Mouse (Mus musculus): ENCODE data around the gene Rps6ka4. TPM values are rescaled to one million over a fixed set of nuclear protein-coding genes. Genes with fewer than 3 reads are reported as not detected.

Gene Rps6ka4
- polyA plus RNA-seq (2015; fragmentation: Nextera tagmentation; extraction: Ambion mirVana): 26.7 and 27.4 TPM in 2 replicates

DNA sequence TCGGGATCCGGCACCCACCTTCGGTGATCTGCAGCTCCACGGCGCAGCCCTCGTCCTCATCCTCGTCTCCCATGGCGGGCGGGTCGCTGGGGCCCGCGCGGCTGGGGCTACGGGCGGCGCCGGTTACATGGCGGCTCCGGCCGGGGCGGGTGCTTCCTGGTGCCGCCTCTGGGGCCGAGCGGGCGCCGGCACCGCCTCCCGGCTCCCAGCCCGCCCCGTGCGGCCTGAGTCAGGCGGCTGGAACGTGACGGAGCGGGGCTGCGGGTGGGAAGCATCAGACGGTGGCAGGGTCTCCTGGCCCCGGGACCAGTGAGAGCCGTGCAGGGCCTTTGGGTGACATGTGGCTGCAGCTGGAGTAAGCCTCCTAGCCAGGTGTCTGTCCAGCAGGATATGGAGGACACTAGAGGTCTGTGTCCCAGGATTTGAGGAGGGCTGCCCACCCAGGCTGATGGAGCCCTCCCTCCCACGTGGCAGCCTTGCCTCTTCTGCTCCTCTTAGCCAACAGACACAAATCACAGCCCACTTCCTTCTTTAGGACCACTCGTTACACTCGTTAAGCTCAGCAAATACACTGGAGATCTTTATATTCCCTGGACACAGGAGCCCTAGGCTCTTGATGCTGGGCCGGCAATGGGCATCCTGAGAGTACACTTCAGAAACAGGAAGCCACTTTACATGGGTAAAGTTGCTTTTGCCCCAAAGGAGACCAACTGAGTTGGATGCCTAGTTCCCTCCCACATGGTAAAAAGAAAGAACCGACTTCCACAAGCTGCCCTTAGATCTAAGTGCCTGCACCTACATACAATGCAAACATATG lies at the start of gene Rps6ka4:
Gene Rps6ka4 (minus strand): TSS at position 162 of the 817 bp plus-strand sequence.

GRCm38 (mm10) chr19:6858031-6858430 lies 17.6 kb upstream of the Rps6ka4 start, which contains the start of gene Ccdc88b:
TSS of gene Ccdc88b (minus strand) at chr19:6858211.

Small RNA genes lying within 50 kb of the gene (microRNA-seq; reads per million reads assigned to microRNA genes)
- not detected for gene Mir5046

Other genes with a start within 250 kb of the Rps6ka4 start
- gene Ccdc88b, start 17.6 kb upstream of the Rps6ka4 start, polyA plus RNA-seq (2015; fragmentation: Nextera tagmentation; extraction: Ambion mirVana): 1.7 and 2.4 TPM in 2 replicates
- gene Trmt112, start 69.1 kb upstream of the Rps6ka4 start, polyA plus RNA-seq (2015; fragmentation: Nextera tagmentation; extraction: Ambion mirVana): 128 and 132 TPM in 2 replicates
- 652 and 658 TPM in 2 replicates for gene Prdx5, start 69.5 kb upstream of the Rps6ka4 start, polyA plus RNA-seq (2015; fragmentation: Nextera tagmentation; extraction: Ambion mirVana)
- gene Esrra, start 81.2 kb upstream of the Rps6ka4 start, polyA plus RNA-seq (2015; fragmentation: Nextera tagmentation; extraction: Ambion mirVana): 15.7 and 18.0 TPM in 2 replicates
- gene Catsperz, start 84.7 kb upstream of the Rps6ka4 start, polyA plus RNA-seq (2015; fragmentation: Nextera tagmentation; extraction: Ambion mirVana): 2.8 and 4.8 TPM in 2 replicates
- 25.1 and 29.6 TPM in 2 replicates for gene Kcnk4, start 93.9 kb upstream of the Rps6ka4 start, polyA plus RNA-seq (2015; fragmentation: Nextera tagmentation; extraction: Ambion mirVana)
- 100 and 102 TPM in 2 replicates for gene Bad, start 101.2 kb upstream of the Rps6ka4 start, polyA plus RNA-seq (2015; fragmentation: Nextera tagmentation; extraction: Ambion mirVana)
- gene Gpr137, start 101.8 kb upstream of the Rps6ka4 start, polyA plus RNA-seq (2015; fragmentation: Nextera tagmentation; extraction: Ambion mirVana): 70.2 and 76.2 TPM in 2 replicates
- gene Ppp1r14b, start 134.3 kb upstream of the Rps6ka4 start, polyA plus RNA-seq (2015; fragmentation: Nextera tagmentation; extraction: Ambion mirVana): 132 and 173 TPM in 2 replicates
- 14.0 and 14.2 TPM in 2 replicates for gene Plcb3, start 135.8 kb upstream of the Rps6ka4 start, polyA plus RNA-seq (2015; fragmentation: Nextera tagmentation; extraction: Ambion mirVana)
- 215 and 225 TPM in 2 replicates for gene Fkbp2, start 139.9 kb upstream of the Rps6ka4 start, polyA plus RNA-seq (2015; fragmentation: Nextera tagmentation; extraction: Ambion mirVana)
- 117 and 140 TPM in 2 replicates for gene Vegfb, start 147.0 kb upstream of the Rps6ka4 start, polyA plus RNA-seq (2015; fragmentation: Nextera tagmentation; extraction: Ambion mirVana)
- gene Dnajc4, start 151.9 kb upstream of the Rps6ka4 start, polyA plus RNA-seq (2015; fragmentation: Nextera tagmentation; extraction: Ambion mirVana): 29.4 and 30.2 TPM in 2 replicates
- gene Nudt22, start 155.5 kb upstream of the Rps6ka4 start, polyA plus RNA-seq (2015; fragmentation: Nextera tagmentation; extraction: Ambion mirVana): 23.5 and 27.1 TPM in 2 replicates
- gene Trpt1, start 155.5 kb upstream of the Rps6ka4 start, polyA plus RNA-seq (2015; fragmentation: Nextera tagmentation; extraction: Ambion mirVana): 24.7 and 28.5 TPM in 2 replicates
- 5.2 and 5.4 TPM in 2 replicates for gene Fermt3, start 178.8 kb upstream of the Rps6ka4 start, polyA plus RNA-seq (2015; fragmentation: Nextera tagmentation; extraction: Ambion mirVana)
- 143 and 152 TPM in 2 replicates for gene Stip1, start 199.3 kb upstream of the Rps6ka4 start, polyA plus RNA-seq (2015; fragmentation: Nextera tagmentation; extraction: Ambion mirVana)
- 6.0 and 8.2 TPM in 2 replicates for gene Macrod1, start 216.2 kb upstream of the Rps6ka4 start, polyA plus RNA-seq (2015; fragmentation: Nextera tagmentation; extraction: Ambion mirVana)

Measured in neural tube, postnatal 0 days (tissue).